Mouse (Mus musculus): ENCODE measurements around the gene Ube2q2. TPM values are rescaled to one million over a fixed set of nuclear protein-coding genes. Genes with fewer than 3 reads are reported as not detected.

Ube2q2 gene
- polyA plus RNA-seq, 1 experiment from 2014 or later, result 49.8 TPM

DNA sequence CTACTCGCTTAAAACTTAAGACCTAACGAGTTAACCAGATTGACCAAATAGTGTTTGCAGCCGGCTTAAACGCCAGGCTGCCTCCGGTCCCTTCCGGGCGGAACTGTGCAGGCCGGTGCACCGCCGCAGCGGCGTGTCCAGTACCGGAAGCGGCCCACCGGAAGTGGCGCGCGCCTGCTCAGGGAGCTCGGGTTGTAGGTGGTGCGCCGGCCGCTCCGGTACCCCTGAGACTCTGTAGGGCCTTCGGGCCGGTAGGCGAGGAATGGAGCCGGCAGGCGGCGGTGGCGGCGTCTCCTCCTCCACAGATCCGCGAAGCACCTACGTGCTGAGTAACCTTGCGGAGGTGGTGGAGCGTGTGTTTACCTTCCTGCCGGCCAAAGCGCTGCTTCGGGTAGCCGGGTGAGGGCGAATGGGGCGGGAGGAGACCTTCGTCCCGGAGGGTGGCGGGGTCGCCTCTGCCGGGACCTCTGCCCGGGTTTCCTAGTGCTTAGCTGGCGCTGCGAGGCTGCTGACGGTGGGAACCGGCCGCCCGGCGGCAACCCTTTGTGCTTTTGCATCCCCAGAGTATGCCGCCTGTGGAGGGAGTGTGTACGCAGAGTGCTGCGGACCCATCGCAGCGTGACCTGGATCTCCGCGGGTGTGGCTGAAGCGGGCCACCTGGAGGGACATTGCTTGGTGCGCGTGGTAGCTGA, 60.3 kb downstream of the Ube2q2 start, which contains the start of gene Fbxo22:
TSS of gene Fbxo22 (plus strand) at position 136 of the 692 bp plus-strand sequence.
- Histone ChIP-seq H3K9ac (peak within 1 kb of the TSS; percentile 80), H3K4me2 (replicated peaks) (peak within 1 kb of the TSS; percentile 60), H3K4me3 (replicated peaks; ENCODE audit: low read length) (peak within 1 kb of the TSS; percentile 70), H3K4me1 (replicated peaks; ENCODE audit: control insufficient read depth, insufficient read depth, low read length) (peaks cover 20% of the 10 kb centered on the region), H3K27me3 (ENCODE audit: control insufficient read depth, insufficient read depth, low read length) (no peaks in the 10 kb centered on the region), H3K9me3 (ENCODE audit: control insufficient read depth, low read length) (no peaks in the 10 kb centered on the region), H3K36me3 (replicated peaks; ENCODE audit: control insufficient read depth, insufficient read depth) (peaks cover 19% of the 10 kb centered on the region), H3K27ac (peak within 1 kb of the TSS; percentile 79)
- under 1% methylated on average over 65 of the region's 65 CpGs for WGBS
- ATAC-seq (ENCODE audit: low FRiP score) (peak; percentile 99), DNase-seq (ENCODE audit: low spot score) (peak; percentile 89)

DNA sequence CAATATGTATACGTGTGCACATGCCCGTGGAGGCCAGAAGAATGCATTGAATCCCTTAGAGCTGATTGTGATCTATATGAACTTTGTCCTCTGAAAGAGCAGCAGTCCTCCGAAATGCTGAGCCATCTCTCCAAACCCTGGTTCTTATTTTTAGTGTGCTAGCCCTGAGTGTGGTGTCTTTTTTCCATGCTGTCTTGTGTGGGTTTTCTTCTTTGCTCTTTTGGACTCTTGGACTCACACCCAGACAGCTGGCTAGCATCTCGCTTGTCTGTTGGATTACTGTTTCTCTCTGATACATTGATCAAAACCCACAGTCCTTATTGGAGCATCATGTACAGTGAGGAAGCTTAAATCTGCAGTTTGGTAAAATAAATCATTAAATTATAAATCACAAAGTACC, 63.0 kb downstream of the Ube2q2 start:
- Histone ChIP-seq H3K36me3 (replicated peaks; ENCODE audit: control insufficient read depth, insufficient read depth) (peaks cover 37% of the 10 kb centered on the region), H3K4me2 (replicated peaks) (no peak overlapping the region), H3K4me3 (replicated peaks; ENCODE audit: low read length) (no peak overlapping the region), H3K27me3 (ENCODE audit: control insufficient read depth, insufficient read depth, low read length) (no peaks in the 10 kb centered on the region), H3K9ac (no peak overlapping the region), H3K9me3 (ENCODE audit: control insufficient read depth, low read length) (no peaks in the 10 kb centered on the region), H3K27ac (no peak overlapping the region), H3K4me1 (replicated peaks; ENCODE audit: control insufficient read depth, insufficient read depth, low read length) (peaks cover 20% of the 10 kb centered on the region)
- DNase-seq (ENCODE audit: low spot score) (no peak), ATAC-seq (ENCODE audit: low FRiP score) (no peak)
- 77% methylated on average over 4 of the region's 4 CpGs for WGBS

- Histone ChIP-seq H3K27ac (no peak overlapping the region), H3K9ac (no peak overlapping the region), H3K4me3 (replicated peaks; ENCODE audit: low read length) (no peak overlapping the region), H3K36me3 (replicated peaks; ENCODE audit: control insufficient read depth, insufficient read depth) (peaks cover 55% of the 10 kb centered on the region), H3K4me2 (replicated peaks) (no peak overlapping the region), H3K9me3 (ENCODE audit: control insufficient read depth, low read length) (no peaks in the 10 kb centered on the region), H3K27me3 (ENCODE audit: control insufficient read depth, insufficient read depth, low read length) (no peaks in the 10 kb centered on the region), H3K4me1 (replicated peaks; ENCODE audit: control insufficient read depth, insufficient read depth, low read length) (peaks cover 13% of the 10 kb centered on the region)
- ATAC-seq (ENCODE audit: low FRiP score), result no peak
- WGBS, result 100% methylated on average over 1 of the region's 1 CpGs
- no peak for DNase-seq (ENCODE audit: low spot score)
Observed at GRCm38 (mm10) chr9:55213396-55213795, 64.7 kb downstream of the Ube2q2 start.

GRCm38 (mm10) chr9:55215056-55215455, 66.4 kb downstream of the Ube2q2 start:
- Histone ChIP-seq H3K9ac (no peak overlapping the region), H3K27me3 (ENCODE audit: control insufficient read depth, insufficient read depth, low read length) (no peaks in the 10 kb centered on the region), H3K4me1 (replicated peaks; ENCODE audit: control insufficient read depth, insufficient read depth, low read length) (peaks cover 5% of the 10 kb centered on the region), H3K9me3 (ENCODE audit: control insufficient read depth, low read length) (no peaks in the 10 kb centered on the region), H3K27ac (no peak overlapping the region), H3K4me3 (replicated peaks; ENCODE audit: low read length) (no peak overlapping the region), H3K36me3 (replicated peaks; ENCODE audit: control insufficient read depth, insufficient read depth) (peaks cover 71% of the 10 kb centered on the region), H3K4me2 (replicated peaks) (no peak overlapping the region)
- no peak for ATAC-seq (ENCODE audit: low FRiP score)
- 93% methylated on average over 3 of the region's 3 CpGs for WGBS
- no peak for DNase-seq (ENCODE audit: low spot score)

DNA sequence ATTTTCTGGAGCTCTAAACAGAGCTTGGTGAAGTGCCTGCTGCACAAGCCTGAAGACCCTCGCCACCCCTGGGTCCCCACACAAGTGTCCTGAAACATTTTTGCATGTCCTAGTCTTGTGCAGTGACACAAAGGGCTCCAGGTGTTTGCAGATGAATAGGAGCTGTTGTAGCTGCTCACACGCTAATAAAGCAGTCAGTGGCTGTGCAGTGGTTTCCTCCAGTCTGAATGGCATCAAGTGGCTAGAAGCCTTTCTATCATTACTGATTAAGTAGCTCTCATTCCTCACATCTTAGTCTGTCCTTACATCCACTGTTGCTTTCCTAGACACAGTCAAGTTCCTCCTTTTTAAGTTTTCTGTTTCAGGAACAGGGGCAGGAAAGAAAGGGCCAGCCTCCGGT, 67.0 kb downstream of the Ube2q2 start:
- H3K9ac ChIP-seq, result no peak overlapping the region
- no peak overlapping the region for H3K4me3 ChIP-seq (replicated peaks; ENCODE audit: low read length)
- ATAC-seq (ENCODE audit: low FRiP score) (no peak), DNase-seq (ENCODE audit: low spot score) (no peak)
- H3K36me3 ChIP-seq (replicated peaks; ENCODE audit: control insufficient read depth, insufficient read depth), result peaks cover 77% of the 10 kb centered on the region
- no peaks in the 10 kb centered on the region for H3K9me3 ChIP-seq (ENCODE audit: control insufficient read depth, low read length)
- no peak overlapping the region for H3K27ac ChIP-seq
- 73% methylated on average over 3 of the region's 3 CpGs for WGBS
- H3K27me3 ChIP-seq (ENCODE audit: control insufficient read depth, insufficient read depth, low read length), result no peaks in the 10 kb centered on the region
- H3K4me2 ChIP-seq (replicated peaks), result no peak overlapping the region
- no peaks in the 10 kb centered on the region; the same call in 1 of the 2 replicates for H3K4me1 ChIP-seq (replicated peaks; ENCODE audit: control insufficient read depth, insufficient read depth, low read length)

- peaks cover 81% of the 10 kb centered on the region for H3K36me3 ChIP-seq (replicated peaks; ENCODE audit: control insufficient read depth, insufficient read depth)
Observed at GRCm38 (mm10) chr9:55216078-55216477, 67.4 kb downstream of the Ube2q2 start.

DNA sequence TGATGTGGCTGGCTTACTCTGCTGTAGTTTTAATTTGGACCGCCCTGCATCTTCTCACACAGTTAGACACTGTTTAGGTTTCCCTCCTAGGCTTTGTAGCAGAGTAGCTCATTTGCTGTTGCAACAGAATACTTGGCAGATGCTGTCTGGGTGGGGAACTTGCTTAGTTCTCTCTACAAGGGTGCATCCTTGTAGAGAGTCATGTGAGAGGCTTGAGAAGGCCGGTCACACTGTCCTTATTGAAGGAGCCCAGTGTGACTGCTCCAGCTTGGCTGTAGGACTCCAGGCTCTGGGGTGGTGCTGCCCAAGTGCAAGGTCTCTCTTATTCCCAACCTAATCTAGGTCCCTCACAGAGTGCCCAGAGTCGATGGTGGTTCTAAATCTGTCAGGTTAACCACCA, 68.7 kb downstream of the Ube2q2 start:
- Histone ChIP-seq H3K27me3 (ENCODE audit: control insufficient read depth, insufficient read depth, low read length) (no peaks in the 10 kb centered on the region), H3K9ac (no peak overlapping the region), H3K9me3 (ENCODE audit: control insufficient read depth, low read length) (no peaks in the 10 kb centered on the region), H3K4me1 (replicated peaks; ENCODE audit: control insufficient read depth, insufficient read depth, low read length) (no peaks in the 10 kb centered on the region), H3K27ac (no peak overlapping the region), H3K4me3 (replicated peaks; ENCODE audit: low read length) (no peak overlapping the region), H3K4me2 (replicated peaks) (no peak overlapping the region), H3K36me3 (replicated peaks; ENCODE audit: control insufficient read depth, insufficient read depth) (peaks cover 94% of the 10 kb centered on the region)
- no peak for DNase-seq (ENCODE audit: low spot score)
- no peak for ATAC-seq (ENCODE audit: low FRiP score)
- WGBS, result 100% methylated on average over 3 of the region's 3 CpGs

More at GRCm38 (mm10) chr9:55216078-55216477, 67.4 kb downstream of the Ube2q2 start:
- Histone ChIP-seq H3K4me2 (replicated peaks) (no peak overlapping the region), H3K4me1 (replicated peaks; ENCODE audit: control insufficient read depth, insufficient read depth, low read length) (no peaks in the 10 kb centered on the region), H3K4me3 (replicated peaks; ENCODE audit: low read length) (no peak overlapping the region), H3K27me3 (ENCODE audit: control insufficient read depth, insufficient read depth, low read length) (no peaks in the 10 kb centered on the region), H3K27ac (no peak overlapping the region), H3K9ac (no peak overlapping the region), H3K9me3 (ENCODE audit: control insufficient read depth, low read length) (no peaks in the 10 kb centered on the region)
- DNase-seq (ENCODE audit: low spot score), result no peak
- WGBS, result 44% methylated on average over 2 of the region's 2 CpGs
- no peak for ATAC-seq (ENCODE audit: low FRiP score)

GRCm38 (mm10) chr9:55225165-55225737, 76.6 kb downstream of the Ube2q2 start:
- Histone ChIP-seq H3K36me3 (replicated peaks; ENCODE audit: control insufficient read depth, insufficient read depth) (peaks cover 62% of the 10 kb centered on the region), H3K4me1 (replicated peaks; ENCODE audit: control insufficient read depth, insufficient read depth, low read length) (no peaks in the 10 kb centered on the region)
- 92% methylated on average over 7 of the region's 7 CpGs for WGBS

DNA sequence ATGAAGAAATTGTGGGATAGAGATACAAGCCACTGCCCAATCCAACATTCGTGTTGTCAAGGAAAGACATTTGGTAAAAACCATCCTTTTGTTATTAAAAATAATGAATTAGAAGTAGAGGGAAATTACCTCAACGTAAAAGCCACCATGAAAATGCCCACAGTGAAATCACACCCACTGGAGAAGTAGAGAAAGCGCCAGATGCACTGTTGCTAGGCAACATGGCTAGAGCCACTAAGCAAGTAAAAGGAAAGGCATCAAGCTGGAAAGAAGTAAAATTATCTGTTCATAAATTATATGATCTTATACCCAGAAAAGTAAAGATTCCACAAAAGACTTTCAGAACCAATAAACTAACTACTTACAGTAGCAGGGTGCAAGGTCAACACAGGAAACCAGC, 77.6 kb downstream of the Ube2q2 start:
- peaks cover 52% of the 10 kb centered on the region for H3K36me3 ChIP-seq (replicated peaks; ENCODE audit: control insufficient read depth, insufficient read depth)
- WGBS, result 51% methylated on average over 3 of the region's 3 CpGs
- no peak overlapping the region for H3K4me2 ChIP-seq (replicated peaks)
- no peaks in the 10 kb centered on the region for H3K27me3 ChIP-seq (ENCODE audit: control insufficient read depth, insufficient read depth, low read length)
- H3K4me1 ChIP-seq (replicated peaks; ENCODE audit: control insufficient read depth, insufficient read depth, low read length), result no peaks in the 10 kb centered on the region
- H3K4me3 ChIP-seq (replicated peaks; ENCODE audit: low read length), result no peak overlapping the region
- no peak overlapping the region for H3K9ac ChIP-seq
- no peak for DNase-seq (ENCODE audit: low spot score)
- H3K9me3 ChIP-seq (ENCODE audit: control insufficient read depth, low read length), result no peaks in the 10 kb centered on the region
- ATAC-seq (ENCODE audit: low FRiP score), result no peak
- H3K27ac ChIP-seq, result no peak overlapping the region

More at GRCm38 (mm10) chr9:55225165-55225737, 76.6 kb downstream of the Ube2q2 start:
- no peak overlapping the region for H3K27ac ChIP-seq
- H3K4me3 ChIP-seq (replicated peaks; ENCODE audit: low read length), result no peak overlapping the region
- no peak overlapping the region for H3K9ac ChIP-seq
- ATAC-seq (ENCODE audit: low FRiP score) (no peak), DNase-seq (ENCODE audit: low spot score) (no peak)
- no peaks in the 10 kb centered on the region for H3K27me3 ChIP-seq (ENCODE audit: control insufficient read depth, insufficient read depth, low read length)
- H3K9me3 ChIP-seq (ENCODE audit: control insufficient read depth, low read length), result no peaks in the 10 kb centered on the region
- H3K4me2 ChIP-seq (replicated peaks), result no peak overlapping the region
